Mouse (Mus musculus) adipose tissue, adult 10 weeks (tissue): Measurements from ENCODE around the gene Hmgb2. TPM values are rescaled to one million over a fixed set of nuclear protein-coding genes. Genes with fewer than 3 reads are reported as not detected.

Experiments
- polyA plus RNA-seq: library from polyadenylated mRNA; stranded (reverse); fragments of 350-450 nt; fragmentation: Illumina TruSeq; extraction: RNeasy Lipid Tissue Mini Kit (QIAGEN cat#74804); gene quantifications from one replicate; pipeline ENCODE4 v1.2.3, GENCODE M21; 2014; ENCODE audit warnings: low read depth, low replicate concordance

The Hmgb2 gene
- polyA plus RNA-seq = 20.6 TPM

GRCm38 (mm10) chr8:57511316-57512118, at the start of gene Hmgb2:
Gene Hmgb2 (plus strand): TSS chr8:57511907.

GRCm38 (mm10) chr8:57487441-57488155, 24.1 kb upstream of the Hmgb2 start, which contains the start of gene Sap30:
Gene Sap30 (minus strand): TSS chr8:57487860.

Other genes with a start within 250 kb of the Hmgb2 start
- 0.34 TPM for gene Hand2, start 190.9 kb upstream of the Hmgb2 start, polyA plus RNA-seq
- not detected for gene Scrg1, start 56.0 kb upstream of the Hmgb2 start, polyA plus RNA-seq
- 4.2 TPM for gene Sap30, start 24.0 kb upstream of the Hmgb2 start, polyA plus RNA-seq
- 10.8 TPM for gene Galnt7, start 141.1 kb downstream of the Hmgb2 start, polyA plus RNA-seq